Mouse (Mus musculus): ENCODE results near the gene Krt39. TPM values are rescaled to one million over a fixed set of nuclear protein-coding genes. Genes with fewer than 3 reads are reported as not detected.

Krt39 gene
- polyA plus RNA-seq, 1 experiment, result not detected

DNA sequence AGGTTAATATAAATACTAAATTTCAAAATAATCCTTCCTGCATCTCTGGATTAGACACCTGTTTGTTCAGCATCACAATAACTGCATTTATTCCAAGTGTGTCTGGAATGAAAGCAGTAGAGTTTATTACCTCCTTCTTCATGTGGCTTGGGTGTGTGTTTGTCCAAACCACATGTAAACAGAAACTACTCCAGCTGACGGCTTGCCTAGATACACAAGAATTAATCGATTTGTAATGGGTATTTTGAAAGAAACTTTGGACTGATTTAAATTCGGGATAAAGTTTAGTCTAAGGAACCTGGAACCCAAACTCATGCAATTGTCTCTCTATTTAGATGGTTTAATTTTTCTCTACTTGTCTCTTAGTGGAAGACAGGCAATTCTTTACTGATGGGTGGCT lies 46.2 kb downstream of the Krt39 start:
- H3K27ac ChIP-seq (ENCODE audit: insufficient read depth, low read length), result no peak overlapping the region
- TF ChIP-seq POLR2A (IDR thresholded peaks at IDR 0.05; ENCODE audit: extremely low read depth, insufficient read depth, low read length) (no peak), CTCF (IDR thresholded peaks at IDR 0.05; ENCODE audit: extremely low read depth, insufficient read depth, low read length) (no peak)
- no peak overlapping the region for H3K4me3 ChIP-seq (ENCODE audit: insufficient read depth, low read length)
- no peaks in the 10 kb centered on the region for H3K4me1 ChIP-seq (ENCODE audit: control insufficient read depth, insufficient read depth, low read length)

DNA sequence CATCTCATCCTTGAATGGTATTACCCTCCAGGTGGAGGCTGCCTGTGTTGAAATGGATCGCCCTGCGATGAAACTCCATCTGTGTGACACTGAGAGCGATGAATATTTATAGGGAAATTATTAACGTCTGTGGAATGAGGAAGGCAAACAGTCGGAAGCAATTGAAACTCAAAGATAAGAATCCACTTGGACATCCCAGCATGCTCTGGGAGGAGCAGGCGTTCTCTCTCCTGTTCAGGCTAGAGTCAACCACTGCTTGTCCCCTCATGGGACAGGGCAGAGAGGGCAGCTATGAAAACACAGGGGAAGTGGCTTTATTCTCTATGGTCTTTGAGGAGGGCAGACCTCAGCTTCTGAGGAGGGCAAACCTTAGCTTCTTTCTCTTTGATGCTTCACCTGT lies 47.7 kb downstream of the Krt39 start:
- Histone ChIP-seq H3K27ac (ENCODE audit: insufficient read depth, low read length) (no peak overlapping the region), H3K4me3 (ENCODE audit: insufficient read depth, low read length) (no peak overlapping the region), H3K4me1 (ENCODE audit: control insufficient read depth, insufficient read depth, low read length) (no peaks in the 10 kb centered on the region)
- TF ChIP-seq CTCF (IDR thresholded peaks at IDR 0.05; ENCODE audit: extremely low read depth, insufficient read depth, low read length) (no peak), POLR2A (IDR thresholded peaks at IDR 0.05; ENCODE audit: extremely low read depth, insufficient read depth, low read length) (no peak)

DNA sequence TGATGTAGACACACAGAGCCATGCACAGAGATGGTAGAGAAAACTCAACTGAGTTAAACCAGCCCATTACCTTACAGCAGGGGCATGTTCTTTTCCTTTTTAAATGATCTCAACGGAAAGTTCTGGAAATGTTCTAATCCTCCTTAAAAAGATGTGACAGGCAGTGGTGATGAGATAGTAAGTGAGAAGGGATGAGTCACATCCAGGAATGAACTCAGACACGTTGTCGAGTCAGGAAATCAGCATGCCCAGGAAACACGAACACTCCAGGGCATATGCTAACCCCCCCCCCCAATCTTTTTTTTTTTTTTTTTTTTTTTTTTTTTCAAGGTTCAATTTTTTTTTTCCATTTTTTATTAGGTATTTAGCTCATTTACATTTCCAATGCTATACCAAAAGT lies 48.7 kb downstream of the Krt39 start:
- H3K4me1 ChIP-seq (ENCODE audit: control insufficient read depth, insufficient read depth, low read length), result no peaks in the 10 kb centered on the region
- TF ChIP-seq POLR2A (IDR thresholded peaks at IDR 0.05; ENCODE audit: extremely low read depth, insufficient read depth, low read length) (no peak), CTCF (IDR thresholded peaks at IDR 0.05; ENCODE audit: extremely low read depth, insufficient read depth, low read length) (no peak)
- H3K4me3 ChIP-seq (ENCODE audit: insufficient read depth, low read length), result no peak overlapping the region
- H3K27ac ChIP-seq (ENCODE audit: insufficient read depth, low read length), result no peak overlapping the region

DNA sequence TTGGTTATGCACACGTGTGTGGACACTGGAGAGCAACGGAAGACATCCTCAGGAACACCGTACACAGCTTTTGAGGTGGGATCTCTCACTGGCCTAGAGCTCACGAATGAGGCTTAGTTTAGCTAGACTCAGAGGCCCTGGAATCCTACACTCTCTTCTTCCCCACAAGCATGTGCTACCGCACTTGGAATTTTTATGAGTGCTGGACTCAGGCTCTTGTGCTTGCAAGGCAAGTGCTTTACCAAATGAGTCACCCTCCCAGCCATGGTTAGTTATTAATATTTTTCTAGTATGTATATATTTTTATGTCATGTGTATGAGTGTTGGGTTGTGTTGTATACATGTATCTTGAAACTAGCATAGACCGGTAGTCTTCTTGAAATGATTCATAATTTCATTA lies 49.2 kb downstream of the Krt39 start:
- Histone ChIP-seq H3K4me1 (ENCODE audit: control insufficient read depth, insufficient read depth, low read length) (no peaks in the 10 kb centered on the region), H3K4me3 (ENCODE audit: insufficient read depth, low read length) (no peak overlapping the region), H3K27ac (ENCODE audit: insufficient read depth, low read length) (no peak overlapping the region)
- TF ChIP-seq CTCF (IDR thresholded peaks at IDR 0.05; ENCODE audit: extremely low read depth, insufficient read depth, low read length), result no peak

DNA sequence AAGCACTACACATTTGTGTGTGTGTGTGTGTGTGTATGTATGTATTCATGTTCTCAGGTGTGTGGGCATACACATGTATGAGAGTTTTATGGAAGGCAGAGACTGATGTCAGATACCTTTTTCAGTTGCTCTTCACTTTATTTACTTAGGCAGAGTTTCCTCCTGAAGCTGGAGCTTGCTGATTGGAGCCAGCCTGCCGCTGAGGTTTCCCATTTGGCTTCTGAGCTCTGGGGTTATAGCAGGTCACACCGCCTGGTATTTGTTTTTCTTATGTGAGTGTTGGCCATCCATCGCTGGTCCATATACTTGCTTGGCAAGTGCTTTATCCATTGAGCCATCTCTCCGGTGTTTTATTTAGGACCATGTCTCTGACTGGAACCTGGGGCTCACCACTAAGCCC lies 51.9 kb downstream of the Krt39 start:
- no peak overlapping the region for H3K4me3 ChIP-seq (ENCODE audit: insufficient read depth, low read length)

DNA sequence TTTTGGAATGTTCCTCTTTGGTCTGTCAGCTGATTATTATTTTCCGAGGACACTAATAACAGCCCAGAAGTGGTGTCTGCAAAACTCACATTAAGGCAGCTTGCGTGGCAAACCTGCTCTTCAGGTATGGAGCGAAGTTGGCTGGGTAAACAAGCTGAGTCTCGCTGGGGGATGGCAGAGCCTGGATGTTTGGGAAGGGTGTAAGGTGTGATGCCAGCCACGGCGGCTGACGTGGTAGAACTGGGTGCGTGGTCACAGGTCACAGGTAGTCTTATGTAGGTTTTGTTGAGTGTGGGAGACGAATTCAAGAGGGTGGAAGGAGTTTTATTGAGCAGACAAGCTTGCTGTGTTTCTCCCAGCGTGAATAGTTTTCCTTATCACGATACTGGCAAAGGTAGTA lies 52.6 kb downstream of the Krt39 start:
- Histone ChIP-seq H3K27ac (ENCODE audit: insufficient read depth, low read length) (no peak overlapping the region), H3K4me3 (ENCODE audit: insufficient read depth, low read length) (no peak overlapping the region), H3K4me1 (ENCODE audit: control insufficient read depth, insufficient read depth, low read length) (peaks cover 4% of the 10 kb centered on the region; the same call in 1 of the 2 replicates)
- TF ChIP-seq POLR2A (IDR thresholded peaks at IDR 0.05; ENCODE audit: extremely low read depth, insufficient read depth, low read length) (no peak), CTCF (IDR thresholded peaks at IDR 0.05; ENCODE audit: extremely low read depth, insufficient read depth, low read length) (no peak)

More for the DNA sequence above, 51.9 kb downstream of the Krt39 start:
- Histone ChIP-seq H3K4me1 (ENCODE audit: control insufficient read depth, insufficient read depth, low read length) (peaks cover 4% of the 10 kb centered on the region; the same call in 1 of the 2 replicates), H3K27ac (ENCODE audit: insufficient read depth, low read length) (no peak overlapping the region)
- TF ChIP-seq CTCF (IDR thresholded peaks at IDR 0.05; ENCODE audit: extremely low read depth, insufficient read depth, low read length), result no peak
- no peak for TF ChIP-seq POLR2A (IDR thresholded peaks at IDR 0.05; ENCODE audit: extremely low read depth, insufficient read depth, low read length)

DNA sequence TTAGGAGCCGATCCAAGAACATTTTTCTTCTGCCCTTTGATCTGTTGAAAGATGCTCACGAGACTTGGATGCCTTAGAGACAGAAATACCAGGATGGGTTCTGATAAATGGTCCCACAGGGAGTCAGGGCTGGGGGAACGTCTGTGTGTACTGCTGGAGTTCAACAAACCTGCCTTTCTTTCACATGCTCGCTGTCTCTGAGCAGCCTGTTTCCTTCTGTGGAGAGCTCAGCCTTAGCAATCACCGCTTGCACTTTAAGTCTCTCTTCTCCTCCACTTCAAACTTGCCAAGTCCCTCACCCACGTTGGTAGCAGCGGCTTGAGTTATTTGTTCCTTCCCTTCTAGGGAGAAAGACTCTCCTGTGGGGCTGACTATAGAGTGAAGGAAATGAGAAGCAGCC lies 54.8 kb downstream of the Krt39 start:
- H3K27ac ChIP-seq (ENCODE audit: insufficient read depth, low read length), result no peak overlapping the region; the same call in 1 of the 2 replicates
- no peak overlapping the region for H3K4me3 ChIP-seq (ENCODE audit: insufficient read depth, low read length)
- no peak for TF ChIP-seq POLR2A (IDR thresholded peaks at IDR 0.05; ENCODE audit: extremely low read depth, insufficient read depth, low read length)
- TF ChIP-seq CTCF (IDR thresholded peaks at IDR 0.05; ENCODE audit: extremely low read depth, insufficient read depth, low read length), result no peak
- peaks cover 4% of the 10 kb centered on the region; the same call in 1 of the 2 replicates for H3K4me1 ChIP-seq (ENCODE audit: control insufficient read depth, insufficient read depth, low read length)

DNA sequence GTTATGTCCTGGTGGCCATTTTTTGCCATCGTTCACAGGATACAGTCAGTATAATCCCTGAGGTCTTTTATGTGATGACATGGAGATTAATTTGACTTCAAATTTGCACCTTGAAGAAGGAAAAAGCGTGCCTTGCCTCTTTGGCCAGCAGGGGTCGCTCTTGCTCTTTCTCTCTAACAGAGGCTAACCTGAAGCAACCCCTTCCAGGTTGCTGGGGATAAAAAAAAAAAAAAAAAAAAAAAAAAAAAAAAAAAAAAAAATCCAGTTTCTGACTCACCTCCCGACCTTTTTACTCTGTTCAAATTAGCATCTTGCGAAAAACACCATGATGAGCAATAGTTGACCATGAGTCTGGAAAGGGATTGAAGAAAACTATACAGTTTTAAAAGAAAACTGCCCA lies 56.3 kb downstream of the Krt39 start:
- Histone ChIP-seq H3K4me3 (ENCODE audit: insufficient read depth, low read length) (no peak overlapping the region), H3K27ac (ENCODE audit: insufficient read depth, low read length) (no peak overlapping the region), H3K4me1 (ENCODE audit: control insufficient read depth, insufficient read depth, low read length) (peaks cover 4% of the 10 kb centered on the region; the same call in 1 of the 2 replicates)
- TF ChIP-seq POLR2A (IDR thresholded peaks at IDR 0.05; ENCODE audit: extremely low read depth, insufficient read depth, low read length) (no peak), CTCF (IDR thresholded peaks at IDR 0.05; ENCODE audit: extremely low read depth, insufficient read depth, low read length) (peak; percentile 80)

Other genes starting within 250 kb of the Krt39 start
- gene Krt24, start 236.1 kb downstream of the Krt39 start, polyA plus RNA-seq (2012; rRNA removed), result not detected in 2 replicates
- gene Krt25, start 198.4 kb downstream of the Krt39 start, polyA plus RNA-seq (2012; rRNA removed), result 0.04 TPM in 1 of 2 replicates, not detected in the other
- gene Krt26, start 183.4 kb downstream of the Krt39 start, polyA plus RNA-seq (2012; rRNA removed), result 0.04 TPM in 1 of 2 replicates, not detected in the other
- gene Krt27, start 170.2 kb downstream of the Krt39 start, polyA plus RNA-seq (2012; rRNA removed), result not detected in 2 replicates
- 0.15 and 0.25 TPM in 2 replicates for gene Krt28, start 146.4 kb downstream of the Krt39 start, polyA plus RNA-seq (2012; rRNA removed)
- 10.5 and 12.9 TPM in 2 replicates for gene Krt10, start 132.0 kb downstream of the Krt39 start, polyA plus RNA-seq (2012; rRNA removed)
- gene Krt12, start 99.1 kb downstream of the Krt39 start, polyA plus RNA-seq (2012; rRNA removed), result 16.4 and 16.9 TPM in 2 replicates
- gene Krt20, start 83.2 kb downstream of the Krt39 start, polyA plus RNA-seq (2012; rRNA removed), result 0.06 and 0.13 TPM in 2 replicates
- not detected in 2 replicates for gene Krt23, start 28.2 kb downstream of the Krt39 start, polyA plus RNA-seq (2012; rRNA removed)
- gene Krt40, start 21.8 kb upstream of the Krt39 start, polyA plus RNA-seq (2012; rRNA removed), result not detected in 2 replicates
- not detected in 2 replicates for gene Krtap3-3, start 29.5 kb upstream of the Krt39 start, polyA plus RNA-seq (2012; rRNA removed)
- gene Krtap3-2, start 35.5 kb upstream of the Krt39 start, polyA plus RNA-seq (2012; rRNA removed), result not detected in 2 replicates
- gene Gm11939, start 38.1 kb upstream of the Krt39 start, polyA plus RNA-seq (2012; rRNA removed), result not detected in 2 replicates
- not detected in 2 replicates for gene Krtap3-1, start 45.3 kb upstream of the Krt39 start, polyA plus RNA-seq (2012; rRNA removed)
- not detected in 2 replicates for gene Krtap1-5, start 59.7 kb upstream of the Krt39 start, polyA plus RNA-seq (2012; rRNA removed)
- gene Krtap1-4, start 62.3 kb upstream of the Krt39 start, polyA plus RNA-seq (2012; rRNA removed), result not detected in 2 replicates
- not detected in 2 replicates for gene Krtap1-3, start 70.0 kb upstream of the Krt39 start, polyA plus RNA-seq (2012; rRNA removed)
- gene Krtap9-3, start 76.8 kb upstream of the Krt39 start, polyA plus RNA-seq (2012; rRNA removed), result not detected in 2 replicates
- gene Gm11938, start 82.0 kb upstream of the Krt39 start, polyA plus RNA-seq (2012; rRNA removed), result not detected in 2 replicates
- not detected in 2 replicates for gene Gm11937, start 88.9 kb upstream of the Krt39 start, polyA plus RNA-seq (2012; rRNA removed)
- gene Krtap2-4, start 93.5 kb upstream of the Krt39 start, polyA plus RNA-seq (2012; rRNA removed), result not detected in 2 replicates
- gene Gm11562, start 99.1 kb upstream of the Krt39 start, polyA plus RNA-seq (2012; rRNA removed), result not detected in 2 replicates
- gene Krtap4-1, start 106.9 kb upstream of the Krt39 start, polyA plus RNA-seq (2012; rRNA removed), result not detected in 2 replicates
- gene Krtap4-2, start 113.7 kb upstream of the Krt39 start, polyA plus RNA-seq (2012; rRNA removed), result not detected in 2 replicates
- not detected in 2 replicates for gene Krtap4-7, start 122.8 kb upstream of the Krt39 start, polyA plus RNA-seq (2012; rRNA removed)
- not detected in 2 replicates for gene Gm11555, start 128.9 kb upstream of the Krt39 start, polyA plus RNA-seq (2012; rRNA removed)
- gene Gm11563, start 137.6 kb upstream of the Krt39 start, polyA plus RNA-seq (2012; rRNA removed), result not detected in 2 replicates
- not detected in 2 replicates for gene Krtap4-6, start 144.6 kb upstream of the Krt39 start, polyA plus RNA-seq (2012; rRNA removed)
- gene Gm14190, start 169.4 kb upstream of the Krt39 start, polyA plus RNA-seq (2012; rRNA removed), result not detected in 2 replicates
- gene Gm14180, start 213.0 kb upstream of the Krt39 start, polyA plus RNA-seq (2012; rRNA removed), result not detected in 2 replicates

Measured in cortical plate, adult 2 months (tissue).